Mouse (Mus musculus) CH12.LX (cell line): ENCODE measurements around the gene Cnpy1. TPM values are rescaled to one million over a fixed set of nuclear protein-coding genes. Genes with fewer than 3 reads are reported as not detected.

Source experiments
- DNase-seq: peaks from one replicate; pipeline ENCODE4 v3.0.0-alpha.2; 2013; ENCODE audit errors: extremely low read depth
- H3K27ac ChIP-seq: 2 replicates; pipeline ENCODE4 v1.5.1; 2012; ENCODE audit warnings: low read depth, mild to moderate bottlenecking, control low read depth, moderate library complexity; ENCODE audit not compliant: insufficient read depth
- H3K27me3 ChIP-seq: replicated peaks from 2 replicates; pipeline ENCODE3; 2012; ENCODE audit warnings: inconsistent platforms
- H3K36me3 ChIP-seq, 2 experiments: replicated peaks in 1 of 2; 2 replicates each; pipeline versions ENCODE3 to v1.6.1; 2012; ENCODE audit warnings: inconsistent platforms in 1 of 2, low read length in 1 of 2, mild to moderate bottlenecking in 1 of 2, mixed read lengths in 1 of 2, moderate library complexity in 1 of 2; ENCODE audit not compliant: control insufficient read depth in 1 of 2, insufficient read depth in 1 of 2
- H3K4me1 ChIP-seq, 2 experiments: 2 replicates each; pipeline ENCODE4 v1.6.1; 2012; ENCODE audit warnings: inconsistent platforms in 1 of 2, moderate library complexity in 1 of 2; ENCODE audit not compliant: insufficient read depth in 2 of 2, control insufficient read depth in 1 of 2
- H3K4me2 ChIP-seq: 2 replicates; pipeline ENCODE4 v1.6.1; 2012; ENCODE audit warnings: low read depth, mild to moderate bottlenecking, control low read depth; ENCODE audit not compliant: poor library complexity, insufficient read depth, severe bottlenecking
- H3K4me3 ChIP-seq, 3 experiments: fragments of 150-350 bp in 1 of 3; sonication (generic) in 1 of 3; replicated peaks in 1 of 3; 2 replicates each; pipeline versions ENCODE3 to v1.5.1; 2011 to 2012; ENCODE audit warnings: low read depth in 2 of 3, low read length in 2 of 3, mild to moderate bottlenecking in 2 of 3, moderate library complexity in 2 of 3, control low read depth in 1 of 3, improper control_type of control experiment in 1 of 3, inconsistent platforms in 1 of 3, mixed read lengths in 1 of 3; ENCODE audit not compliant: poor library complexity in 1 of 3
- H3K79me2 ChIP-seq: replicated peaks from 2 replicates; pipeline ENCODE4 v1.6.1; 2012; ENCODE audit warnings: mild to moderate bottlenecking, moderate library complexity; ENCODE audit not compliant: control insufficient read depth, poor library complexity, insufficient read depth, severe bottlenecking; ENCODE audit errors: extremely low read depth
- H3K9ac ChIP-seq: 2 replicates; pipeline ENCODE4 v1.6.1; 2012; ENCODE audit warnings: low read depth, mild to moderate bottlenecking, control low read depth, moderate library complexity; ENCODE audit not compliant: insufficient read depth
- H3K9me3 ChIP-seq: replicated peaks from 2 replicates; pipeline ENCODE3; 2012; ENCODE audit warnings: low read length, inconsistent platforms, mixed read lengths
- CHD1 ChIP-seq: IDR thresholded peaks from 2 replicates; pipeline ENCODE4 v1.6.1; 2012; ENCODE audit warnings: low read depth, low read length, improper control_type of control experiment, inconsistent platforms
- ELF1 ChIP-seq: IDR thresholded peaks from 2 replicates; pipeline ENCODE4 v1.6.1; 2014; ENCODE audit warnings: low read depth, mild to moderate bottlenecking, inconsistent platforms, low read length, improper control_type of control experiment
- ETS1 ChIP-seq: conservative IDR thresholded peaks from 2 replicates; pipeline ENCODE4 v1.6.1; 2012; ENCODE audit warnings: low read depth, mild to moderate bottlenecking, inconsistent platforms, low read length, improper control_type of control experiment, moderate library complexity
- IRF4 ChIP-seq: IDR thresholded peaks from 2 replicates; pipeline ENCODE4 v1.6.1; 2014; ENCODE audit warnings: low read depth, mild to moderate bottlenecking, inconsistent platforms, low read length, improper control_type of control experiment
- JUN ChIP-seq: IDR thresholded peaks from 2 replicates; pipeline ENCODE4 v1.6.1; 2011; ENCODE audit warnings: low read depth, mild to moderate bottlenecking, low read length, improper control_type of control experiment, moderate library complexity; ENCODE audit not compliant: insufficient read depth
- JUND ChIP-seq: conservative IDR thresholded peaks from 2 replicates; pipeline ENCODE4 v1.6.1; 2011; ENCODE audit warnings: low read depth, low read length, improper control_type of control experiment
- MAX ChIP-seq: IDR thresholded peaks from 2 replicates; pipeline ENCODE4 v1.6.1; 2011; ENCODE audit warnings: low read length, improper control_type of control experiment
- MEF2A ChIP-seq: IDR thresholded peaks from 2 replicates; pipeline ENCODE4 v1.6.1; 2014; ENCODE audit warnings: low read depth, mild to moderate bottlenecking, inconsistent platforms, low read length, improper control_type of control experiment, borderline replicate concordance
- MYC ChIP-seq: IDR thresholded peaks from 2 replicates; pipeline ENCODE4 v1.6.1; 2011; ENCODE audit warnings: low read depth, mild to moderate bottlenecking, improper control_type of control experiment, low read length
- PAX5 ChIP-seq: IDR thresholded peaks from 2 replicates; pipeline ENCODE4 v1.6.1; 2012; ENCODE audit warnings: low read length, inconsistent platforms, mixed read lengths
- RCOR1 ChIP-seq: conservative IDR thresholded peaks from 2 replicates; pipeline ENCODE4 v1.6.1; 2012; ENCODE audit warnings: low read depth, mild to moderate bottlenecking, inconsistent platforms, low read length, improper control_type of control experiment
- SIN3A ChIP-seq: IDR thresholded peaks from 2 replicates; pipeline ENCODE4 v1.6.1; 2012; ENCODE audit warnings: low read length, improper control_type of control experiment, inconsistent platforms
- SMC3 ChIP-seq: IDR thresholded peaks from 2 replicates; pipeline ENCODE4 v1.6.1; 2011; ENCODE audit warnings: low read depth, low read length, improper control_type of control experiment
- TBP ChIP-seq: conservative IDR thresholded peaks from 2 replicates; pipeline ENCODE4 v1.6.1; 2011; ENCODE audit warnings: low read depth, low read length, improper control_type of control experiment
- ZC3H11A ChIP-seq: IDR thresholded peaks from 2 replicates; pipeline ENCODE4 v1.6.1; 2012; ENCODE audit warnings: low read depth, mild to moderate bottlenecking, inconsistent platforms, low read length, improper control_type of control experiment
- ZNF384 ChIP-seq: IDR thresholded peaks from 2 replicates; pipeline ENCODE4 v1.6.1; 2012; ENCODE audit warnings: low read depth, low read length, improper control_type of control experiment, inconsistent platforms
- dilution Hi-C: fragments of 300-500 bp; cut with MboI; formaldehyde crosslinking; loops from 2 replicates; pipeline ENCODE4 v1.14.3; 2020; ENCODE audit warnings: low sequenced_read_pairs; ENCODE audit not compliant: extremely low pct_unique_long_range_greater_than_20kb, extremely low pct_ligation_motif_present
- in situ Hi-C: fragments of 300-500 bp; cut with MboI; formaldehyde crosslinking; loops from 3 replicates; pipeline ENCODE4 v1.14.3; 2019; ENCODE audit warnings: low sequenced_read_pairs, low pct_ligation_motif_present, low pct_unique_long_range_greater_than_20kb, mixed read lengths
- polyA plus RNA-seq: library from polyadenylated mRNA; unstranded; fragments of >175 nt; gene quantifications from 2 replicates; pipeline ENCODE4 v1.2.1, GENCODE M21; 2012; ENCODE audit warnings: low read depth; ENCODE audit not compliant: insufficient read length
- total RNA-seq, 2 experiments: library from RNA; depleted of rRNA; stranded (reverse); fragments of 300-350 nt in 1 of 2; fragments of >200 nt in 1 of 2; gene quantifications; 2 replicates each; pipeline ENCODE4 v1.2.3; 2012 to 2014

Gene Cnpy1
- total and polyA plus RNA-seq, 3 experiments = 0.11 to 0.26 TPM; not detected in 1

GRCm38 (mm10) chr5:28291118-28291850, 45.7 kb upstream of the Cnpy1 start:
- dilution Hi-C loops = no loop called here

GRCm38 (mm10) chr5:28290630-28291029, 45.0 kb upstream of the Cnpy1 start:
- in situ Hi-C loops = no loop called here
- H3K4me2 ChIP-seq = no peak overlapping the region
- dilution Hi-C loops = no loop called here

More at GRCm38 (mm10) chr5:28291118-28291850, 45.7 kb upstream of the Cnpy1 start:
- Histone ChIP-seq H3K4me2 (no peak overlapping the region), H3K27me3 (no peaks in the 10 kb centered on the region), H3K4me1 (peaks cover 5 to 17% of the 10 kb centered on the region in 2 experiments; a peak in 3 of 4 replicates), H3K79me2 (no peaks in the 10 kb centered on the region), H3K9ac (no peak overlapping the region), H3K36me3 (no peaks in the 10 kb centered on the region), H3K4me3 (no peak overlapping the region), H3K9me3 (no peaks in the 10 kb centered on the region), H3K27ac (no peak overlapping the region)
- DNase-seq = no peak
- in situ Hi-C loops = no loop called here
- TF ChIP-seq ELF1 (no peak), ETS1 (no peak), SMC3 (no peak), JUND (no peak), IRF4 (no peak), RCOR1 (no peak), JUN (no peak), TBP (no peak), MYC (no peak), ZC3H11A (no peak)

GRCm38 (mm10) chr5:28289111-28289510, 43.5 kb upstream of the Cnpy1 start:
- no peaks in the 10 kb centered on the region for H3K79me2 ChIP-seq
- H3K4me1 ChIP-seq = peaks cover 5 to 17% of the 10 kb centered on the region in 2 experiments; a peak in 3 of 4 replicates
- in situ Hi-C loops (no loop called here), dilution Hi-C loops (no loop called here)
- TF ChIP-seq ZNF384 = no peak
- no peak for TF ChIP-seq CHD1
- no peak for TF ChIP-seq MAX
- TF ChIP-seq SIN3A = no peak
- H3K36me3 ChIP-seq = no peaks in the 10 kb centered on the region
- no peak overlapping the region for H3K9ac ChIP-seq
- no peaks in the 10 kb centered on the region for H3K9me3 ChIP-seq
- no peak overlapping the region for H3K4me3 ChIP-seq
- no peak overlapping the region for H3K27ac ChIP-seq
- no peak overlapping the region for H3K4me2 ChIP-seq
- DNase-seq = no peak
- H3K27me3 ChIP-seq = no peaks in the 10 kb centered on the region

More at GRCm38 (mm10) chr5:28290630-28291029, 45.0 kb upstream of the Cnpy1 start:
- Histone ChIP-seq H3K79me2 (no peaks in the 10 kb centered on the region), H3K4me1 (peaks cover 5 to 17% of the 10 kb centered on the region in 2 experiments; a peak in 3 of 4 replicates), H3K27ac (no peak overlapping the region), H3K9ac (no peak overlapping the region), H3K9me3 (no peaks in the 10 kb centered on the region), H3K4me3 (no peak overlapping the region), H3K36me3 (no peaks in the 10 kb centered on the region), H3K27me3 (no peaks in the 10 kb centered on the region)
- TF ChIP-seq MEF2A = no peak
- TF ChIP-seq PAX5 = no peak
- DNase-seq = no peak
